Mouse (Mus musculus) heart, embryonic 14.5 days (tissue): ENCODE measurements around the gene Selenbp1. TPM values are rescaled to one million over a fixed set of nuclear protein-coding genes. Genes with fewer than 3 reads are reported as not detected.

Experiments used
- ATAC-seq: fragments of 200-750 bp; cut with Nextera tagmentation; 2 replicates; pipeline ENCODE4 v1.8.0; 2017; ENCODE audit warnings: low read depth, moderate TSS enrichment; ENCODE audit not compliant: insufficient number of reproducible peaks, insufficient read depth, low FRiP score
- H3K27ac ChIP-seq, 2 experiments: fragments of 200-500 bp in 1 of 2; fragments of 300-500 bp in 1 of 2; sonication (generic) in 1 of 2; replicated peaks in 1 of 2; 2 replicates each; pipeline ENCODE4 v1.5.1; 2012 to 2014; ENCODE audit warnings: low read depth in 2 of 2, low read length in 2 of 2, control low read depth in 1 of 2, mild to moderate bottlenecking in 1 of 2, mixed read lengths in 1 of 2; ENCODE audit not compliant: control insufficient read depth in 1 of 2, insufficient read depth in 1 of 2
- H3K27me3 ChIP-seq: fragments of 300-500 bp; sonication (generic); 2 replicates; pipeline ENCODE4 v1.6.1; 2014; ENCODE audit warnings: mild to moderate bottlenecking, low read length, control low read depth; ENCODE audit not compliant: control insufficient read depth, insufficient read depth
- H3K36me3 ChIP-seq: fragments of 300-500 bp; sonication (generic); 2 replicates; pipeline ENCODE4 v1.6.1; 2014; ENCODE audit warnings: mild to moderate bottlenecking, control low read depth, low read length, mixed read lengths; ENCODE audit not compliant: control insufficient read depth, insufficient read depth
- H3K4me1 ChIP-seq, 2 experiments: fragments of 200-500 bp in 1 of 2; fragments of 300-500 bp in 1 of 2; sonication (generic) in 1 of 2; 2 replicates each; pipeline ENCODE4 v1.6.1; 2012 to 2014; ENCODE audit warnings: low read length in 2 of 2, control low read depth in 1 of 2, mixed read lengths in 1 of 2; ENCODE audit not compliant: control insufficient read depth in 2 of 2, insufficient read depth in 2 of 2
- H3K4me2 ChIP-seq: fragments of 300-500 bp; sonication (generic); 2 replicates; pipeline ENCODE4 v1.6.1; 2014; ENCODE audit warnings: mild to moderate bottlenecking, low read length
- H3K4me3 ChIP-seq, 2 experiments: fragments of 200-500 bp in 1 of 2; fragments of 300-500 bp in 1 of 2; sonication (generic) in 1 of 2; 2 replicates each; pipeline ENCODE4 v1.5.1; 2012 to 2014; ENCODE audit warnings: low read length in 2 of 2, mild to moderate bottlenecking in 2 of 2, control low read depth in 1 of 2, low read depth in 1 of 2, moderate library complexity in 1 of 2; ENCODE audit not compliant: control insufficient read depth in 1 of 2, insufficient read depth in 1 of 2
- H3K9ac ChIP-seq: fragments of 300-500 bp; sonication (generic); 2 replicates; pipeline ENCODE4 v1.6.1; 2014; ENCODE audit warnings: mild to moderate bottlenecking, low read length
- H3K9me3 ChIP-seq: fragments of 300-500 bp; sonication (generic); 2 replicates; pipeline ENCODE4 v1.6.1; 2016; ENCODE audit warnings: low read length, control low read depth; ENCODE audit not compliant: control insufficient read depth
- WGBS: fragments of 180-500 bp; shearing (Covaris S2); extraction: QIAGEN DNeasy Blood & Tissue Kit; methylation state at CpG from one replicate; pipeline ENCODE4 v1.1.7; 2014; 5-methylcytosine and 5-hydroxymethylcytosine counted together
- polyA plus RNA-seq: library from polyadenylated mRNA; unstranded; fragments of >200 nt; fragmentation: Nextera tagmentation; extraction: Ambion mirVana; gene quantifications from 2 replicates; pipeline ENCODE4 v1.2.1, GENCODE M21; 2014

Gene Selenbp1
- polyA plus RNA-seq, 1 experiment from 2014 or later = 74.5 TPM

- Histone ChIP-seq H3K9me3 (no peaks in the 10 kb centered on the region), H3K4me1 (peaks cover 19 to 34% of the 10 kb centered on the region in 2 experiments), H3K4me2 (no peak overlapping the region), H3K4me3 (no peak overlapping the region), H3K27ac (no peak overlapping the region), H3K9ac (no peak overlapping the region), H3K27me3 (no peaks in the 10 kb centered on the region), H3K36me3 (peaks cover 46% of the 10 kb centered on the region)
- no peak for ATAC-seq
- 90% methylated on average over 11 of the region's 11 CpGs for WGBS
Observed at GRCm38 (mm10) chr3:94984312-94984711, 51.5 kb downstream of the Selenbp1 start.

GRCm38 (mm10) chr3:94985513-94985912 is 52.7 kb downstream of the Selenbp1 start:
- WGBS = 98% methylated on average over 2 of the region's 2 CpGs
- H3K4me3 ChIP-seq = no peak overlapping the region
- ATAC-seq = no peak
- H3K27ac ChIP-seq = no peak overlapping the region
- H3K9ac ChIP-seq = no peak overlapping the region
- H3K36me3 ChIP-seq = peaks cover 50% of the 10 kb centered on the region
- no peaks in the 10 kb centered on the region for H3K9me3 ChIP-seq
- H3K27me3 ChIP-seq = no peaks in the 10 kb centered on the region
- H3K4me2 ChIP-seq = no peak overlapping the region
- H3K4me1 ChIP-seq = peaks cover 23 to 42% of the 10 kb centered on the region in 2 experiments

GRCm38 (mm10) chr3:94987578-94987977 is 54.7 kb downstream of the Selenbp1 start:
- H3K4me2 ChIP-seq = no peak overlapping the region
- H3K27ac ChIP-seq = peak overlapping the region; percentile 6 to 46; a peak in 2 of 4 replicates
- H3K9ac ChIP-seq = no peak overlapping the region
- no peaks in the 10 kb centered on the region for H3K9me3 ChIP-seq
- no peaks in the 10 kb centered on the region for H3K27me3 ChIP-seq
- H3K36me3 ChIP-seq = peaks cover 50% of the 10 kb centered on the region
- peaks cover 23 to 42% of the 10 kb centered on the region in 2 experiments for H3K4me1 ChIP-seq
- peak; percentile 81 for ATAC-seq
- H3K4me3 ChIP-seq = no peak overlapping the region

GRCm38 (mm10) chr3:94989159-94989761 is 56.4 kb downstream of the Selenbp1 start:
- no peak overlapping the region; the same call in 1 of the 2 replicates for H3K9ac ChIP-seq
- H3K9me3 ChIP-seq = no peaks in the 10 kb centered on the region
- H3K27me3 ChIP-seq = no peaks in the 10 kb centered on the region
- H3K4me1 ChIP-seq = peaks cover 23 to 42% of the 10 kb centered on the region in 2 experiments
- WGBS = 20% methylated on average over 9 of the region's 9 CpGs
- peaks cover 51% of the 10 kb centered on the region for H3K36me3 ChIP-seq
- no peak for ATAC-seq
- peak overlapping the region in 1 of 2 experiments; percentile 25; a peak in 1 of 4 replicates for H3K27ac ChIP-seq
- no peak overlapping the region for H3K4me3 ChIP-seq
- peak overlapping the region; percentile 31 for H3K4me2 ChIP-seq

Other genes with a start within 250 kb of the Selenbp1 start
- 2.2 and 3.1 TPM in 2 replicates for gene Selenbp2, start 239.5 kb upstream of the Selenbp1 start, polyA plus RNA-seq
- 0.78 and 1.1 TPM in 2 replicates for gene Cgn, start 146.6 kb upstream of the Selenbp1 start, polyA plus RNA-seq
- 12.8 and 14.5 TPM in 2 replicates for gene Pogz, start 95.5 kb upstream of the Selenbp1 start, polyA plus RNA-seq
- 296 and 297 TPM in 2 replicates for gene Psmb4, start 46.1 kb upstream of the Selenbp1 start, polyA plus RNA-seq
- 6.9 and 8.1 TPM in 2 replicates for gene Rfx5, start 21.0 kb downstream of the Selenbp1 start, polyA plus RNA-seq
- 17.4 and 21.8 TPM in 2 replicates for gene Pi4kb, start 41.7 kb downstream of the Selenbp1 start, polyA plus RNA-seq
- 13.5 and 16.9 TPM in 2 replicates for gene Zfp687, start 82.4 kb downstream of the Selenbp1 start, polyA plus RNA-seq
- 176 and 188 TPM in 2 replicates for gene Psmd4, start 109.6 kb downstream of the Selenbp1 start, polyA plus RNA-seq
- gene Pip5k1a, start 173.9 kb downstream of the Selenbp1 start, polyA plus RNA-seq = 11.9 and 12.7 TPM in 2 replicates
- 87.5 and 95.7 TPM in 2 replicates for gene Vps72, start 178.0 kb downstream of the Selenbp1 start, polyA plus RNA-seq
- gene Tmod4, start 191.4 kb downstream of the Selenbp1 start, polyA plus RNA-seq = 1.6 and 2.2 TPM in 2 replicates
- gene Scnm1, start 201.0 kb downstream of the Selenbp1 start, polyA plus RNA-seq = 58.5 and 58.7 TPM in 2 replicates
- gene Lysmd1, start 201.0 kb downstream of the Selenbp1 start, polyA plus RNA-seq = 8.1 and 8.4 TPM in 2 replicates
- 2.6 and 3.3 TPM in 2 replicates for gene Tnfaip8l2, start 209.3 kb downstream of the Selenbp1 start, polyA plus RNA-seq
- gene Sema6c, start 227.4 kb downstream of the Selenbp1 start, polyA plus RNA-seq = 3.2 and 5.8 TPM in 2 replicates